8 mouse cellular contexts compared by ENCODE assay signal in genomic region chr19:5349502-5349873, GRCm38 (mm10). TPM values are rescaled to one million over a fixed set of nuclear protein-coding genes. Genes with fewer than 3 reads are reported as not detected.
DNase-seq lines count a peak whose midpoint lies in the region; ATAC-seq and TF ChIP-seq lines count a peak whose summit lies in the region.
"Not testable (repeated sequence)": the region's sequence is repeated elsewhere in the genome, so short reads cannot be mapped to it uniquely, and the experiment has no call there.
"Had no signal": no experiment of that assay in that cellular context is flagged by ENCODE, and none has a peak within 500 bp of the region (broad histone marks: within the 10 kb centered on the region; RNA-seq: fewer than 3 reads in every experiment).

Gene Cst6 (minus strand): TSS chr19:5349574.

- not testable (repeated sequence) for H3K36me3 ChIP-seq in embryonic facial prominence, embryonic 13.5 days; hindbrain, embryonic 12.5 days; limb, embryonic 15.5 days; midbrain, embryonic 10.5 days; small intestine, adult 2 months (ENCODE audit: control insufficient read depth, insufficient read depth, low read length)

- DNase-seq in gastrocnemius, postnatal 25 days; large intestine, adult 2 months (ENCODE audit: low read depth, low spot score); midbrain, embryonic 10.5 days (ENCODE audit: low spot score): not testable (repeated sequence)

- WGBS in embryonic facial prominence, embryonic 13.5 days = 60% methylated on average over 6 of the region's 6 CpGs
- 64% methylated on average over 6 of the region's 6 CpGs for WGBS in hindbrain, embryonic 12.5 days
- WGBS in large intestine, adult 2 months = 58% methylated on average over 6 of the region's 6 CpGs
- 64% methylated on average over 6 of the region's 6 CpGs for WGBS in limb, embryonic 15.5 days
- 65% methylated on average over 6 of the region's 6 CpGs for WGBS in midbrain, embryonic 10.5 days
- 57% methylated on average over 6 of the region's 6 CpGs for WGBS in small intestine, adult 2 months

- not testable (repeated sequence) for H3K4me1 ChIP-seq in embryonic facial prominence, embryonic 13.5 days; hindbrain, embryonic 12.5 days; midbrain, embryonic 10.5 days
- H3K4me1 ChIP-seq in limb, embryonic 15.5 days = peaks cover 15% of the 10 kb centered on the region
- peaks cover 23% of the 10 kb centered on the region for H3K4me1 ChIP-seq in small intestine, adult 2 months (ENCODE audit: control insufficient read depth, insufficient read depth, insufficient read length, low read length)

- H3K27ac ChIP-seq in embryonic facial prominence, embryonic 13.5 days; hindbrain, embryonic 12.5 days; limb, embryonic 15.5 days: not testable (repeated sequence)
- H3K27ac ChIP-seq in midbrain, embryonic 10.5 days (replicated peaks) = peak within 1 kb of the TSS; percentile 72
- peak within 1 kb of the TSS; percentile 18; the same call in 1 of the 2 replicates for H3K27ac ChIP-seq in small intestine, adult 2 months (ENCODE audit: insufficient read depth, low read depth, low read length)

- H3K4me2 ChIP-seq in embryonic facial prominence, embryonic 13.5 days = peak within 1 kb of the TSS; percentile 69
- peak within 1 kb of the TSS; percentile 70 for H3K4me2 ChIP-seq in hindbrain, embryonic 12.5 days (replicated peaks)
- H3K4me2 ChIP-seq in limb, embryonic 15.5 days = peak within 1 kb of the TSS; percentile 60

- not testable (repeated sequence) for ATAC-seq in embryonic facial prominence, embryonic 13.5 days (ENCODE audit: insufficient number of reproducible peaks, insufficient read depth, low FRiP score, low TSS enrichment, low read depth); hindbrain, embryonic 12.5 days (ENCODE audit: low FRiP score); limb, embryonic 15.5 days (ENCODE audit: insufficient number of reproducible peaks, low FRiP score, low TSS enrichment, low read depth)

- TF ChIP-seq CTCF in small intestine, adult 2 months (IDR thresholded peaks at IDR 0.05; ENCODE audit: extremely low read depth, insufficient read length, insufficient replicate concordance, low read depth, low read length) = not testable (repeated sequence)

- peaks cover 12% of the 10 kb centered on the region for H3K27me3 ChIP-seq in embryonic facial prominence, embryonic 13.5 days
- H3K27me3 ChIP-seq in hindbrain, embryonic 12.5 days; small intestine, adult 2 months (ENCODE audit: control insufficient read depth, insufficient read depth, low read length): not testable (repeated sequence)
- peaks cover 13% of the 10 kb centered on the region; the same call in 1 of the 2 replicates for H3K27me3 ChIP-seq in limb, embryonic 15.5 days
- peaks cover 19% of the 10 kb centered on the region for H3K27me3 ChIP-seq in midbrain, embryonic 10.5 days (ENCODE audit: low read depth, poor library complexity, severe bottlenecking)

- not testable (repeated sequence) for H3K9me3 ChIP-seq in embryonic facial prominence, embryonic 13.5 days; hindbrain, embryonic 12.5 days (replicated peaks); limb, embryonic 15.5 days; midbrain, embryonic 10.5 days (replicated peaks)

- H3K4me3 ChIP-seq in embryonic facial prominence, embryonic 13.5 days = peak within 1 kb of the TSS; percentile 39
- H3K4me3 ChIP-seq in hindbrain, embryonic 12.5 days = peak within 1 kb of the TSS; percentile 37
- H3K4me3 ChIP-seq in limb, embryonic 15.5 days = peak within 1 kb of the TSS; percentile 37
- peak within 1 kb of the TSS; percentile 55 for H3K4me3 ChIP-seq in midbrain, embryonic 10.5 days
- peak within 1 kb of the TSS; percentile 87 for H3K4me3 ChIP-seq in small intestine, adult 2 months (ENCODE audit: low read depth, low read length)

- TF ChIP-seq POLR2A in small intestine, adult 2 months (IDR thresholded peaks at IDR 0.05; ENCODE audit: low read depth, low read length) = not testable (repeated sequence)

- H3K9ac ChIP-seq in embryonic facial prominence, embryonic 13.5 days = peak within 1 kb of the TSS; percentile 69
- peak within 1 kb of the TSS; percentile 65 for H3K9ac ChIP-seq in hindbrain, embryonic 12.5 days
- H3K9ac ChIP-seq in limb, embryonic 15.5 days = 0 out of 2 replicates have a peak within 1 kb of the TSS, but pooled peaks have one; percentile 20

RNA-seq across cellular contexts. Expression of gene Cst6, which starts in this region (rescaled TPM):
- 3.6 and 3.7 TPM in 2 replicates for polyA plus RNA-seq in embryonic facial prominence, embryonic 13.5 days (2015; fragmentation: Nextera tagmentation; extraction: Ambion mirVana)
- 10 to 100 TPM; 19.7 to 41.3 TPM for total RNA-seq in gastrocnemius, postnatal 25 days (2021)
- polyA plus RNA-seq in hindbrain, embryonic 12.5 days (2016; fragmentation: Nextera tagmentation; extraction: Ambion mirVana) = 3.0 and 3.6 TPM in 2 replicates
- polyA plus RNA-seq in large intestine, adult 2 months (2012; rRNA removed) = 287 and 392 TPM in 2 replicates
- polyA plus RNA-seq in limb, embryonic 15.5 days (2015; fragmentation: Nextera tagmentation; extraction: Ambion mirVana) = 40.0 and 50.9 TPM in 2 replicates
- 0.67 TPM in 1 of 2 replicates, not detected in the other for polyA plus RNA-seq in midbrain, embryonic 10.5 days (2016; fragmentation: Nextera tagmentation; extraction: Ambion mirVana)
- 226 and 874 TPM in 2 replicates for polyA plus RNA-seq in small intestine, adult 2 months (2012; rRNA removed)
- total RNA-seq: megakaryocyte progenitor cell, adult 5-6 weeks had no signal

Comparison
In these comparisons a context has a peak if more than half of its experiments do, and no peak if none do; other contexts are left out.
1. H3K4me3 ChIP-seq: peak in every context shown above with its lines; median percentile 87 in small intestine, adult 2 months; 55 in midbrain, embryonic 10.5 days; 39 in embryonic facial prominence, embryonic 13.5 days; 37 in hindbrain, embryonic 12.5 days; 37 in limb, embryonic 15.5 days.